Mouse (Mus musculus) erythroid progenitor cell, adult 5-6 weeks (primary cell): Measurements from ENCODE around the gene Trir. TPM values are rescaled to one million over a fixed set of nuclear protein-coding genes. Genes with fewer than 3 reads are reported as not detected.
A peak's percentile ranks its signal among the peaks of the same experiment; 100 is the strongest.

ENCODE experiments used
- ATAC-seq: replicated peaks from 2 replicates; pipeline ENCODE4 v1.8.0; 2016; ENCODE audit warnings: moderate number of reproducible peaks, mild to moderate bottlenecking, moderate TSS enrichment, inconsistent platforms; ENCODE audit not compliant: poor library complexity, low FRiP score, severe bottlenecking
- total RNA-seq, 2 experiments: library from RNA; stranded (forward) in 1 of 2; stranded (reverse) in 1 of 2; fragments of 150-400 nt in 1 of 2; fragments of 186-747, 209-891 nt in 1 of 2; gene quantifications; 2 replicates each; pipeline versions ENCODE4 v1.2.3 to v1.2.4; 2015 to 2017; ENCODE audit warnings: low replicate concordance in 2 of 2

Trir gene
- total RNA-seq (2015; ENCODE audit: low replicate concordance) (143 and 183 TPM in 2 replicates), total RNA-seq (2017; ENCODE audit: low replicate concordance) (140 and 476 TPM in 2 replicates)

DNA sequence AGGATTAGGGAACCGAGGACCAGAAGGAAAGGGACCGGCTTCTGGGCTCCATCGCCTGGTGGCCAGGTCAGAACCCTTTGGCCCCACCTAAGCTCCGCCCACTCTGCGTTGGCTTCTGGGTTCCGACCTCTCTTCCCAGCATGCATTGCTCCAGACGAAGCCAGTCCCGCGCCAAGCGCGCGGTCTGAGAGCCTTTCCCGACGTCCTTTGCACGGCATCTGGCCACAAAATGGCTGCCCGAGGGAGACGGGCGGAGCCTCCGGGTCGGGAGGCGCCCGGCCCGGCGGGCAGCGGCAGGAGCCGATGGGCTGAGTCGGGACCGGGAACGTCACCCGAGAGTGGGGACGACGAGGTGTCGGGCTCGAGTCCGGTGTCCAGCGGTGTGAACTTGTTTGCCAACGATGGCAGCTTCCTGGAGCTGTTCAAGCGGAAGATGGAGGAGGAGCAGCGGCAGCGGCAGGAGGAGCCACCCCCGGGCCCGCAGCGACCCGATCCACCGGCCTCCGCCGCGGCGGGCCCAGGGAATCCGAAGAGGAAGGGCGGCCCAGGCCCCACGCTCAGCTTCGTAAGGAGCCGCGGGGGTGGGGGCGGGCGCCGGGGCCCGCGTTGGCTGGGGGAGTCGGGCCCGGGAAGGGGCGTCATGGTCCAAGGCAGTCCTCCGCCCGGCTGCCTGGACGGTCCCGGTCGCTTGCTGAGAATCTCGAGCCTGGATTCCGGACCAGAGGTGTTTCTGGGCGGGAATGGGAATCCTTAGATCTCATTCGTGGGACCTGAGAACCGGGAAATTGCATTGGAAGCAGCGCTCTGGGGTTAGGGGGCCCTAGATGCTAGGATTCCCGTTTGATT lies at the start of gene Trir:
Gene Trir, plus strand, starts transcription at position 154 of the 846 bp plus-strand sequence.
- peak; percentile 78 for ATAC-seq

DNA sequence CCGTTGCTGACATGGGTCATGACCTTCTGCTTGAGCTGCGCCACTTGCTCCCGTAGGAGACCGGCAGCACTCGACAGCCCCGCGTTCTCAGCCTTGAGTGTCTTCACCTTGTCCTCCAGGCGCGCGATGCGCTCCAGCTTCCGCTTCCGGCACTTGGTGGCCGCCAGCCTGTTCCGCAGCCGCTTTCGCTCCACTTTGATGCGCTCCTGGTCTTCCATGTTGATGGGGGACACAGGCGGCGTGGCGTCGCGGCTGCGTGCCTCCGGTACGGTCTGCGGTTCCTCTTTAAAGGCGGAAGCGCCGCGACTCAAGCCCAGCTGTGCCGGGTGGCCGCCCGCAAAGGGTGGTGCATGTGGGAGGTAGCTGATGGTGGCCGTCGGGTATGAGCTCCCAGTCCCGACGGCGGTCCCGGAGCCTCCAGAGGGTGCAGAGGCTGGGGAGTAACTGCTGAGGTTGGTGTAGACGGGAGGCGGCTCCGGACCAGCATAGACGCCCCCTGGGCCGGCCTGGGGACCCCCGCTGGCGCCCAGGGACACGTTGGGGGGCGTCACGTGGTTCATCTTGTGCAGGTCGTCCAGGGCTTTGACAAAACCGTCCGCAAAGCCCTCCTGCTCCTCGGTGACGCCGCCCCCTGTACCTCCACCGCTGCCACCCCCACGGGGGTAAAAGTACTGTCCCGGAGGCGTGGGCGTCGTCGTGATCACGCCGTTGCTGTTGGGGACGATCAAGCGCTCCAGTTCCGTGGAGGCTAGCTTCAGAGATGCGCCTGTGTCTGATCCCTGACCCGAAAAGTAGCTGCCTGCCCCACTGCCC lies 49.0 kb upstream of the Trir start:
- ATAC-seq = no peak

DNA sequence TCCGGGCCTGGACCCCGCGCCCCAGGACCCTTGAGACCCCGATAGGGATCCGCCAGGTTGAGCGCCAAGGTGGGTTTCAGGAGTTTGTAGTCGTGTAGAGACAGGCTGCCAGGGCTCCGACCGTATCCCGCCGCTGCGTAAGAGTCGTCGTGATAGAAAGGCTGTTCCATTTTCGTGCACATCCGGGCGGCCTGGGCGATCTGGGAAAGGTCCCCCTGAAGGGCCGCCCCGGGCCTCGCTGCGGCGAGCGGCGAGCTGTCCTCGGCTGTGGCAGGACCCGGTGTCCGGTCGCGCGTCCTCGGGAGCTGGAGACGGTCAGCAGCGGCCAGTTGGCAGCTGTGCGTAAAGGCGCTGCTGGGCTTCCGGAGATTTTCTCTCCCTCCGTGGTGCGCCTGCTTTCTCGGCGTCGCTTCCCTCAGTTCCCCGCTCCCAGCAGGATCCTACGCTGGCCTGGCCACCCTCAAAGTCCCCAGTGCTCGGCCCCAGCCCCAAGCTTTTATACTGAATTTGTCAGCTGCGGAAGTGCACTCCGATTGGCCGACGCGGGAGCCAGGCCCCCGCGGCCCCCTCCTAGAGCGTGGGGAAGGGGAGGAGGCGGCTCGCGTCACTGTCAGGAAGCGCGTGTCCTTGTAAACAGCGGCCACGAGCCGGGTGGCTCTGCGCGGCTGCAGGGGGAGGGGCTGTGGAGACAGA lies 48.2 kb upstream of the Trir start, which contains the start of gene Junb:
Gene Junb, minus strand, starts transcription at position 471 of the 693 bp plus-strand sequence.
- no peak for ATAC-seq

DNA sequence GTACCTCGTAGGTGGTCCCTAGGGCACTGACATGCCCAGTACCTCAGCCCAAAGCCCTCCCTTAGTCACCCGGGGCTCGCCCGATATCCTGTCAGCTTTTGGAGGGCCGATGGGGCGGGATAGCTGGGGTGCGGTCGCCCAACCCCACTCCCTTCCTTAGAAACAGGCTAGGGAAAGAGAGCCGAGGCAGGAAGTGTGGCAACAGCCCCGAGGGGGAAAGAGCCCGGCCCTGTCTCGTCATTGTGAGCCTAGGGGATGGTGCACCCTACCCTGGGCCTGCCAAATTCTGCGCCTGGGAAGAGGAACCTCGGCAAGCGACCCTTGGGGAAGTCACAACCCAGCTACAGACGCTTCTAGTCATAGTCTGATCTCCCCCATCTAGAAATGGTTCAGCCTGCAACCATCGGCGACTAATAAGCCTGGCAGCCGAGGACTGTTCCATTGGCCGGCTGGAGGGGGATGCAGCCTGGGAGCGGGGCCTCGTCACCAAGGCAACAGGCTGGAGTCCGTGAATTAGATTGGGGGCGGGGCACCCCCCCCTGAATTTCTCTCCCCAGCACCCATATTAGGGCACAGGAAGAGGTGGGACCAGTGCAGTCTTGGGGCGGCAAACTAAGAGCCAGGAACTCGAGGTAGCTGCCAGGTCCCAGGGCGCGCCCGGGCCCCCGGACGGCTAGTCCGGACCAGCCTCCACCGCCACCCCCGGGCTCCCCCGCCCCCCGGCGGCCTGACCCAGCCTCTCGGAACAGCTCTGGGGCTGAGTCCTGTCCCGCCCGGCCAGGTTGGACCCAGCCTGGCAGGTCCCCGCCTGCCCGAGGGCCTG lies 46.8 kb upstream of the Trir start:
- ATAC-seq = peak; percentile 59

DNA sequence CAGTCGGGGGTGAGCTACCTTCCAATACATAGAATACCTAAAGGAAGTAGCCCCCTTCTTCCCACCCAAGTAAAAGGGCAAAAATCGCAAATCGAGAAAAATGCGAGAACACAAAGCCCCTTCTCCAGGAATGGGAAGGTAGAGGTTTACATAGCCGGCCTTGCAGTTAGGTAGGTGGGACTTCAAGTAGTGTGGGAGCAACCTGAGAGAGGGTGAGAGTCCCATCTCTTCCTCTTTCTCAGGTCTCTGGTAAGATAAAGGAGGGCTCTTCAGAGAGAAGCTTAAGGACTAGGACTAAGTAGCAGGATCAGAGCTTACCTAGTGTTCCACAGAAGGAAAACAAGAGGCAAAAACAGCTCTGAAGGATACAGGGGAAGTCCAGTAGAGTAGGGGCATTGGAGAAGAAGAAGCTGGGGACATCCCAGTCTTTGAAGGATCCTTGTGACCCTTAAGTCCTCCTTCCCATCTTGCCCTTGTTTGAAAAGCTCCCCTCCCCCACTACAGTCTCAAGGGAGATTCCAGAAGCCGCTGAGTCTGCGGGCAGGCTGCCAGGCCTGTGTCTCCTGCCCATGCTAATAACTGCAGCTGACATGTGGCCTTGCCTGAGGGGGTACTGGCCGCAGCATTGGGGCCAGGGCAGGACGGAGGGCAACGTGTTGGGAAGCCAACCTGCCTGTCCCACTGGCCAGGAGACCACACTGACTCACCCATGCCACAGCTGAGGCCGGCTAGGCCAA lies 45.8 kb upstream of the Trir start:
- ATAC-seq = no peak

DNA sequence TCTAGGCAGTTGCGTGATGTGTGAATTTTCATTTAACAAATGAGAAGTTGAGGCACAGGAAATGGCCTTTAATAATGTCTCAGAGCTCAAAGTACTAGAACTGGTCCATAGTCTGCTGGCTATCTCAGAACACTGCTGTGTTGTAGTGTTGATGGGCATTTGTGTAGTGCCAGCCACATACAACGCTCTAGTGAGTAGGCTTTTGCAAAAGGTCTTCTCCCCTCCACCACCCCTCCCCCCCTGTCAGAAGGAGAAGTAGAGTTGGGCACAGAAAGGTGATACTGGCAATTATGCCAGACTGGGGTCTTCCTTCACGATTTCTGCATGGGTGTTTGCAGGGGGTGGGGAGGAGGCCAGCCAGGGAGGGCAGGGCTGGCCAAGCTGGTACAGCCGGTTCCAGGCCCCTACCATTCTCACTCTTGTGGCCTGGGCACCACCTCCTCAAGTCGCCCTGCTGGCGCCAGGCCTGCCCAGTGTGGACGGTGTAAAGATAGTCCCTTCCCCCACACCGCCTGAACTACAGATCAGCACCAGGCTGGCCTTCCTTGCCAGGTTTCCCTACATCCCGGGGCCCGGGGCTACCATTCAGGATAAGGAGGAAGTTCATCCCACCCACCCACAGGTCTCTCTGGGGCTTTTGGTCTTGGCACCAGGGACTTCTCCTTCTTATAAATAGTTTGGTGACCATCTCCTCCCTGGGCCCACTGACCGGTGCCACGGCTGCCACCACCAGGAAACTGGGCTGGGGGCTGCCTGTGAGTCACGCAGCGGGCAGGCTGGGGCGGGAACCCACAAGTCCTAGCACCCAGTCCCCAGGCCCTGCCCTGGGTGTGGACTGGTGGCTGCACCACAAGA lies 44.8 kb upstream of the Trir start:
- ATAC-seq = no peak

DNA sequence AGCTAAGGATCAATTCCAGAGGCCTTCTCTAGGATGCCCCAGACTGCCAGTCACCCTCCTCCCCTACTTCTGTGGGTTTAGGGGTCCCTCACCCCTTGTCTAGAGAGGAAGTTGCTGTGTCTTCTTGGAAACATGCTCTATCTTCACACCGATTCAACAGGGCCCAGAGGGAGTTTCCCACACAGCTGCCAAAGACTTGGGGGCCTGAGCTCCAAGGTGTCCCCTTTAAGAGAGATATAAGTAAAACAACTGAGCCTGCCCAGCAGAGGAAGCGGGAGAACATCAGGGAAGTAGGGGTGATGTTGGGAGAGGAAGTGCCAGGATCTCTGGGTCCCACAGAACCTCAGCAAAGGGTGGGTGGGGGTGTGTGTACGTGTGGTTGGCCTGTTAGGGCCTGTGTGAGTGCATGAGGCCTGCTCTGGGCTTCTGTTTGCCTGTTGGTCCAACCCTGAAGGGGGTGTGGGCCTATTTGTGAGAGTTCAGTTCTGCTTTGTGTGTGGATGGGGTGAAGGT lies 44.1 kb upstream of the Trir start:
- ATAC-seq = no peak

DNA sequence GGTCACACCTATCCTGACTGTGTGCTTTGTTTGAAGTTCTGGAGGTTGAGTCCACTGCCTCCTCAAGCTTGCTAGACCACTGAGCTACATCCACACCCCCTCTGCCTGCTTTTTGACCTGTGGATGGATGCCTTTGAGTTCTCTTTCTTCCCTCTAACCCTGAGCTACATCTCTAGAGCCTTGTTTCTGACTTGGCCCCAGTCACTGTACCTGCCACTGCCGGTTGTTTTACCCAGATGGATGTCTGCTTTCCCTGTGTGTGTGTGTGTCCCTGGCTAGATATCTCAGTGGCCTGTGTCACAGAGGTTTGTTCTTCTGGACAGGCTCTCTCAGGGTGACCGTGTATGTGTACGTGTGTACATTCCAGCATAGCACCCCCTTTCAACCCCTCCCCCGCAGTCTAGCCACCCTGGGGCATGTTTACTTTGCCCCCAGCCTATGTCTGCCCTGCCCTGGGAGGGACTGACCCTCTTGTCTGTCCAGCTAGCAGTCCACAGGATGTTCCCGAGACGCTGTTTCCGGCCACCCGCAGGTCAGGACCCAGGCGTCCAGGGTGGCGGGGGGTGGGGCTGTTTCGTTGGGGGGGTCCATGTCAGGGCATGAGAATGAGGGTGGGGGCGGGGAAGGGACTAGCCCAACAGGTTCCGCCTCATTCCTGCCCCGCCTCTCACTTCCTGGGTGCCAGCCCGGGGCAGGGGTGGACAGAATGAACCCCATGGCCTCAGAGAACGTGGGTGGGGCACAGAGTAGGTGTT lies 42.2 kb upstream of the Trir start:
- ATAC-seq = no peak

DNA sequence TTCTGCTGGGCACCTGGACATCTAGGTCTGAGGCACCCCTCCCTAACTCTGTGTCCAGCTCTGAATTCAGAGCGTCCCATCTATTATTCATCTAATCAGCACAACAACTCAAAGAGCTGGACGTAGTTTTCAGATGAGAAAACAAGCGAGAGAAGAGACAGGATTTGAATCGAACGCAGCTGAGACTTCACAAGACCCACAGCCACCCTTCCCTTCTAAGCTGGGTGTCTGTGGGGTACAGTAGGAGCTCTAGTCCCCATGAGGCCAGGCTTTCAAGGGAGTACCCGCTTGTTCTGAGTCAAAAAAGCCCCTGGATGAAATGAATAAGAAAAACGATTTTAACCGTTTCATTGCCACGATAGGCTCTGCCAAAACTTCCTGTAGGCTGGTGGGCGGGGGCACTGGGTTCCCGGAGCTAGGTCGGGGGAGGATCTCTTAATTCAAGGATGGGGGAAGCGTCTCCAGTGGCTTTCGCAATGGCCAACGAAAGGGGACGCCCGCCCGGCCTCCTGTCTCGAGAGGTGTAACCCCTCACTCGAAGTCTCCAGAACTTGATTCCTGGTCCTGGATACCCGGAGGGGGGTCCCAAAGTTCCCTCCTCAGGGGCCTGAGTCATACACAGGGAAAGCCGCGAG lies 41.5 kb upstream of the Trir start:
- no peak for ATAC-seq

DNA sequence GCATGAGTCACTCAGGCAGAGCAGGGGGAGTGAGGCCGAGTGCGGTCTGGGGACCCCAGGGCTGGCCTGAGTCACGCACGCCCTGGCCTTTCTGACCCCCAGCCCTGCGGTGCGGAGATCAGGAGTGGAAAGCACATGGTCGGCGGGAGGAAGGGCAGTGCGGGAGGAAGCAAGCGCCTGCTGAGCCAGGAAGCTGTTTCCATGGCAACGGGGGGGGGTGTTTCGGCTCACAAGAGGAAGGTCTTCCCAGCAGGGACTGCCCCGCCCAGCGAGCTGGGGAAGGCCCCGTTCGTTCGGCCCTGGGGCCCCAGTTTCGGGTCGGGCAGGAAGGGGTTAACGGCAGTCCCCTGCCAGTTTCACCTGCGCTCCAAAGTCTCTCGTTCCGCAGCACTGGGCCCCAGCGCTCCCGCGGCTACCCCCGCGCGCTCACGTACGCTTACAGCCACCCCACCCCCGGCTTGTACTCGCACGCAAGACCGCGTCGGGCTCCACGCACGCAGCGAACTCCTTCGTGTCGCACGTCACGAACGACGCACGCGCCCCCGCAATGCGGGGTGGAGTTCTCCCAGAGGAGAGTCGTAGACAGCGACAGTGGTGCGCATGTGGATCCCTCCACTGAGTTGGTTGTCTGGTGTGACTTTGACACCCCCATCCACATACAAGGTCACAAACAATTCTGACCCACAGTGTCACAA lies 40.8 kb upstream of the Trir start:
- no peak for ATAC-seq

DNA sequence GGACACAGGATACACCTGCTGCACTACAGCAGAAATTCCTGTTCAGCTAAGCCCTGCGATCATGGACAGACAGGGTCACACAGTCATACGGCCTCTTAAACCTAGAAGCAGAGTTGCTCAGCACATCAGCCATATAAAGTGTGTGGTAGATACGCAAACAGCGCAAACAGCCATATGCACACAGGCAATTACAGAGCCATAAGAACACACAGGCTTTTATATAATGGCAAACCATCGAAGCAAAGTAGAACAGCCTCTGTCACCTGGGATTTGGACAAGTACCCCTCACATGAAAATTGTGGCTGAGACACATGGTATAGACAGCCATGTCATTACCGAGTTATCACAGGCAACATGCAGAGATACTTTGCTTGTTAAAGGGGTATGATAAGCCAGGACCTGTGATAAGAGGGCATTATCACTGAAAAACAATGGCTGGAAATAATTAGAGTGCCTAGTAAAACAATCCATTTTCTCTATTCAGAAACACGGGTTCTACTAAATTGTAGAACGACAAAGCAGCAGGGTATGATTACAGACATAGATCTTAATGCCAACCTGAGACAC lies 40.2 kb upstream of the Trir start:
- ATAC-seq = no peak

DNA sequence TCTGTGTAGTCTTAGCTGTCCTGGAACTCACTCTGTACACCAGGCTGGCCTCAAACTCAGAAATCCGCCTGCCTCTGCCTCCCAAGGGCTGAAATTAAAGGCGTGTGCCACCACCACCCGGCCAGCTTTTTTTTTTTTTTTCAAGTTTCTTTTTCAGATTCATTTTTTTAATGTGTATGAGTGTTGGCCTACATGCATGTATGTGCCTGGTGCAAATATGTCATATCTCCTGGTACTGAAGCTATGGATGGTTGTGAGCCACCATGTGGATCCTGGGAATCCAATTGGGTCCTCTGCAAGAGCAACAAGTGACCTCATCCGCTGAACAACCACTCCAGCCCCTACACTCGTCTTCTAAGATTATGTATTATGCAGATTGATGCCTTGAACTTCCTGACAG lies 39.2 kb upstream of the Trir start:
- ATAC-seq = no peak

DNA sequence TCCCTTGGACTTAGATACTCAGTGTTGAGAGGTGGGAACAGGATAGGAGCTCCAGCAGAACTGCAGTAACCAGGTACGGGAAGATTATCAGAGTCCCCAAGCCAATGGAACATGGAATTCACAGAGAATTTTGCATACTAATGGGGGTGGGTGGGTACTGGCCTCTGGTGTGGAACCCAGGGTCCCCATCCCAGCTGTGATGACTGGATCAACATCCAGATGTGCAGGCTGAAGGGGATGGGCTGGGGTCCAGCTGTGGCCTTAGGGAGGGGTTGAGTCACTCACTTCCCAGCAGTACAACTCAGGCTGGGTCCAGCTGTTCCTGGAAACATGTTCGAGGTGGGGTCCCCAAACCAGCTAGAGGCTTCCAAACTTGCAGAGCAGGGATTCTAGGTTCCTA lies 38.7 kb upstream of the Trir start:
- ATAC-seq = no peak

DNA sequence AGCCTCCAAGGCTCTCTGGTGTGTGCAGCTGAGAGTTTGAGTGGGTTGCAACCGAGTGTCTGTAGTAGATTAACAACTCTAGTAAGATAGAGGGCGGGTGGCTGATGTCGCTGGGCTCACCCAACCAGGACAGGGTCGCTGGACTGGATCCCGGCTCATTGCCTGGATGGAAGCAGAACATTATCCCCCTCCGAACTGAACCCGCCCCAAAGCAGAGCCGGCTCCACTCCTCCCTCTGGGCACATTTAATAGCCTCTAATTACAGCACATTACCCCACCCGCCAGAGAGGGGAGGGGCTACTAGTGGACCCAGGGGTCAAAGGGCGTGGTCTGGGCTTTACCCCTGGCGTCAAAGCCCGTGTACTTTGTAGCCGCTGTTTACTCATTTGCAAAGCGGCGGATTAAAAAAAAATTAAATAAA lies 37.3 kb upstream of the Trir start:
- peak; percentile 39 for ATAC-seq

DNA sequence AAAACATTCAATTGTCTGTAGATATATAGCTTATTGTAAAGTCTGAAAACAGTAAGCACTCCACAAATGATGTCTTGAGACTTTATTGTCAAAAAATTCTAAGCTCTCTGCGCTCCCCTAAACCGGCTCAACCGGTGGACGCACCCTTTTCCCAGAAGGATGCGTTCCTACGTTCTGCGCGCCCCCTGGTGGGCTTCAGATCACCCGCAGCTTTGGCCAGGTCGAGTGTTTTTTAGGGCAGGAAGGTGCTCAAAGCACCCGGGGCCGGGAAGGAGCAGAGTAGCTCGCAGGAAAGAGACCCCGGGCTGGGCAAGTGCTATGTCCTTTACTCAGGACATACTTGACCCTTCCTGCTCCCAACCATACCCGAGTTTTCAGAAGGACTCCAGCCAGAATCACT lies 36.8 kb upstream of the Trir start:
- ATAC-seq = peak; percentile 79

DNA sequence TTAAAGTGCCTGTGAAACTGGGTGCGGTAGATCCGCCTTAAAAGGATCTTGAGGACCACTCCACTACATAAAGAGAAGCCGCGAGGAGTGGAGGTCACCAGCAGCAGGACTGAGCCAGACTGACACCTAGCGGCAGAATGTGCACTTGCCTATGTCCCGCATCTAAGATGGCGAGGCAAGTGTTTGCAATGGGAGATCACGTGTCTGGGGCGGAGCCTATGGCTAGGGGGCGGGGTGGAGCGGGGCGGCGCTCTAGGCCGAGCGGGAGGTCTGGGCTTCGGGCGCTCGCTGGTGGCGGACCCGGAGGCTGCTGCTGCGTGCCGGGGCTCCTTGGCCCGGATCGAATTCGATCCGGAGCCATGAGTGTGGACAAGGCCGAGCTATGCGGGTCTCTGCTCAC lies 36.3 kb upstream of the Trir start, which contains the start of gene Hook2:
Gene Hook2, plus strand, starts transcription at position 255 of the 400 bp plus-strand sequence.
- peak; percentile 81 for ATAC-seq
